Mouse (Mus musculus): ENCODE measurements around the gene Cript. TPM values are rescaled to one million over a fixed set of nuclear protein-coding genes. Genes with fewer than 3 reads are reported as not detected.

Gene Cript
- total RNA-seq (2021) = 10 to 100 TPM; 49.9 to 52.7 TPM
- long read RNA-seq, experiment 1, transcript Cript-201 (5 exons, 1,184 nt) = major isoform, 84 of 132 reads
- long read RNA-seq, experiment 1, partial matches to known transcripts = 12 of 132 reads
- long read RNA-seq, experiment 1, other reads (novel, unspliced or antisense) = 35 of 132 reads
- long read RNA-seq, experiment 2, transcript Cript-201 (5 exons, 1,184 nt) = major isoform, 60 of 117 reads
- long read RNA-seq, experiment 2, partial matches to known transcripts = 17 of 117 reads
- long read RNA-seq, experiment 2, other reads (novel, unspliced or antisense) = 40 of 117 reads

GRCm38 (mm10) chr17:87025269-87025949 is at the start of gene Cript, which contains the start of gene Pigf:
Gene Cript (plus strand): TSS chr17:87025550.
Gene Pigf (minus strand): TSS chr17:87025406.
- peak; percentile 98 for DNase-seq

GRCm38 (mm10) chr17:86976387-86976786 is 49.0 kb upstream of the Cript start:
- DNase-seq = no peak

GRCm38 (mm10) chr17:86978496-86978895 is 46.9 kb upstream of the Cript start:
- no peak for DNase-seq

GRCm38 (mm10) chr17:86981205-86981604 is 44.1 kb upstream of the Cript start:
- no peak for DNase-seq

DNA sequence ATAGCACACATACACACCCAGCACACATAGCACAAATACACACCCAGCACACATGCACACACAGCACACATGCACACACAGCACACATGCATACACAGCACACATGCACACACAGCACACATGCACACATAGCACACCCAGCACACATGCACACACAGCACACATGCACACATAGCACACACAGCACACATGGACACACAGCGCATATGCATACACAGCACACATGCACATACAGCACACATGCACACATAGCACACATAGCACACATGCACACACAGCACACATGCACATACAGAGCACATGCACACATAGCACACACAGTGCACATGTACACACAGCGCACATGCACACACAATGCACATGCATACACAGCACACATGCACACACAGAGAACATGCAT is 43.6 kb upstream of the Cript start:
- DNase-seq = no peak

- peak; percentile 18 for DNase-seq
Measured at GRCm38 (mm10) chr17:86982497-86982896, 42.9 kb upstream of the Cript start.

- peak; percentile 39 for DNase-seq
Measured at GRCm38 (mm10) chr17:86986449-86987138, 38.8 kb upstream of the Cript start.

DNA sequence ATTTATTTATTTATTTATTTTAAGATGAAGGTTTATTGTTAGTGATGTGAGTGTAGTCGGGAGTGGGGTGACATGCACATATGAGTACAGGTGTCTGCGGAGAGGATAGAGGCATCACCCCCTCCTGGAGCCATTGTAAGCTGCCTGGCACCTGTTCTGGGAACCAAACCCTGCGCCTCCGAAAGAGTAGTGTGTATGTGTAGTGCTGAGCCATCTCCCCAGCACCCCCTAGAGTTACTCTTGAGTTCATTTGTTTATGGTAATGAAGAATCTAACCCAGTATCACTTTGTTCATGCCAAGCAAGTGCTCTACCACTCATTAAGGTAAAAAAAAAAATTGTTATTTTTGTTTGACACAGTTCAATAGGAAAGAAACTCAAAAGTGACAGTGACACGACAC is 37.2 kb upstream of the Cript start:
- DNase-seq = no peak

- peak; percentile 21 for DNase-seq
Measured at GRCm38 (mm10) chr17:86988601-86989184, 36.7 kb upstream of the Cript start.

GRCm38 (mm10) chr17:86991306-86991705 is 34.0 kb upstream of the Cript start:
- no peak for DNase-seq

DNA sequence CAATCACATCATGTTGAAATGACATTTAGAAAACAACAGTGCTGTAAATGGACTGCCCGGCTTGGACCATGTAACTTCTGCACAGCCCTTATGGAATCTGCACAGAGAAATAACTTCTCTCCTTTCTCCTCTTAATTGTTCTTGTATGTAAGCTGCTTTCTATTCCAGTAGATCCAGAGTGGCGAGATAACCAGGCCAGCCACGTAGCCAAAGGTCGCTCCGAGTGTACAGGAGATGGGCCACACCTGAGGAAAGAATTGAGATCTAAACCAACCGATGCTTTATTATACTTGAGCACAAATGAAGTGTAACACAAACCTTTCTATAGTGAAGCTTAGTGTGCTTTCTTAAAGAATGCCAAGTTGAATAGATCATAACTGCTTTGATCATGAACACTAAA is 28.0 kb upstream of the Cript start:
- no peak for DNase-seq

- no peak for DNase-seq
Measured at GRCm38 (mm10) chr17:87008950-87009349, 16.4 kb upstream of the Cript start.

GRCm38 (mm10) chr17:87011301-87012019 is 13.9 kb upstream of the Cript start:
- DNase-seq = peak; percentile 25

DNA sequence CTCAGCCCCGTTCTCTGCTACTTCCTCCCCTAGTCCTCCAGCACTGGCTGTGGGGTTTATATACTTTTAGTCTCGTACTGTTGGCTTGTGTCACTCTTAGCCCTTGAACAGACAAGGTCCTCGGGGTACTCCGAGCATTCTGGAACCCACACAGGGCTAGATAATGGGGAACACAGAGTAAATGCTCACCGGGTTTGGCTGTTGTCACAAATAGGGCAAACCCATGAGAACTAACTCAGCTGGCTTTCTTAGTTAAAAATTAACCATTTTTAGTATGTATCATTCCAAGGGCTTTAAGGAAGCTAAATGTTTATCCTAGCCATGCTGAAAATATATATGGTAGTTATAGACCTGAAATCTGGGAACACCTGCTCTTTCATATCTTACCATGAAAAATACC is 5.7 kb upstream of the Cript start:
- no peak for DNase-seq

- DNase-seq = no peak
Measured at GRCm38 (mm10) chr17:87024491-87025242, 683 bp upstream of the Cript start.

DNA sequence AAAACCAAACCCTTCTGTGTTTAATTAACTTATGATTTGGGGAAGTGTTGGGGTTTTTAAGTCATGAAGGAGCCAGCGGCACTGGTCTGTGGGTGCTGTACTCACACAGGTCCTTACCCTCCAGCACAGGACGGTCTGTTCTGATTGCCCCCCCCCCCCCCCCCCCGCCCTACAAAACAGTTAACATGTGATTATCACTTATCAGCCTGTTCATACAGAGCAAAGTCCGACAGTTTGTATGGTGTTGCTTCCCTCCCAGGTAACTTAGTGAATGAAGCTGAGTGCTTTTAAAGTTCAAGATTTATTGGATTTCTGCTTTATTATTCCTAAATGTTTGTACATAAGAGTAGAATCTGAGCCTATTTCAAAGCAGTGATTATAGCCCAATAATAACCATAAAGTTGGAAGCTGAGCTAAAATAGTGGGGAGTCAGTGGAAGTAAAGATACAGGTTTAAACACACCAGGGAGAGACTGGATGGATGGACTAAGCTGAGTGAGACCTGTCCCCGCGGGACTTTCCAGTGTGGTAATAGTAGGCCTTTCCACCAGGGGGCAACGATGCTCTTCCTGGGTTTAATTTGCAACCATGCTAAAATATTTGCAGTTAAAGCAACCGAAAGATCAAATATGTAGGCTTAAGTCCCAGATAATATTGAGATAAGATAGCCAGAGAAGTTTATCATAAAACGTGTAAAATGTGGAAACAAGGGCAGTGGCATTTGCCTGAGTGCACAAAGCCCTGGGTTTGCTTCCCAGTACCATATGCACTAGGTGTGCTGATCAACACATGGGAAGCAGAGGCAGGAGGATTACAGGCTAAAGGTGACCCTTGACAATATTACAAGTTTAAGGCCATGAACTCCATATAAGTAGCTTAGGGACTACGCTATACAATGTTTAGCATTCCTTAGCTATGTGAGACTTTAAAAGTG is 11.1 kb downstream of the Cript start:
- DNase-seq = peak; percentile 51

- DNase-seq = no peak
Measured at GRCm38 (mm10) chr17:87038496-87038895, 13.1 kb downstream of the Cript start.

GRCm38 (mm10) chr17:87041739-87042138 is 16.4 kb downstream of the Cript start:
- DNase-seq = peak; percentile 40

- DNase-seq = peak; percentile 93
Measured at GRCm38 (mm10) chr17:87044364-87044763, 19.0 kb downstream of the Cript start.

DNA sequence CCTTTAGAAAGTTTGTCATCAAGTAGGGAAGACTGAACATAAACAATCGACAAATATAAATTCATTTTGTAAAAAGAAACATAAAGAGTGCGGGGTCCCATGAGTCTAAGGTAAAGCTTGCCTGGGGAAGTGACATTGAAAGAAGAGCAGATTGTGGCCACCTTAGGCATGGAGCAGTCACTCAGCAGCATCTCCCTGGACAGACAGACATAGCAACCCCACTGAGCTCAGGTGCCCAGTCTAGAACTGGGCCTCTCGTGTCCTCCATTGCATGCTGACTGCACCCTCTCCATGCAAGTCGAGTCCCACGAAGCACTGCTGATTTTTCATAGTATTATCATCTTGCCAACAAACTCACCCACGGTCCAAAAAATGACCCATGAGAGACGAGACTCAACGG is 19.4 kb downstream of the Cript start:
- DNase-seq = no peak

All from adrenal gland, postnatal 10 days (tissue).